Mouse (Mus musculus) layer of hippocampus, postnatal 10 days (tissue): Measurements from ENCODE around the gene Pp2d1. TPM values are rescaled to one million over a fixed set of nuclear protein-coding genes. Genes with fewer than 3 reads are reported as not detected.
A peak's percentile ranks its signal among the peaks of the same experiment; 100 is the strongest.

Experiments used
- DNase-seq, 2 experiments: peaks; one replicate each; pipeline ENCODE4 v3.0.0; 2021; ENCODE audit warnings: low spot score in 2 of 2
- total RNA-seq, 2 experiments: library from RNA; stranded (reverse); gene quantifications; 2 replicates each; pipeline ENCODE4 v1.2.3; 2021

Gene Pp2d1
- total RNA-seq, 2 experiments from 2014 or later = not detected

- peak; percentile 51 to 73 for DNase-seq
Measured at GRCm38 (mm10) chr17:53479604-53480041, 59.6 kb downstream of the Pp2d1 start.

DNA sequence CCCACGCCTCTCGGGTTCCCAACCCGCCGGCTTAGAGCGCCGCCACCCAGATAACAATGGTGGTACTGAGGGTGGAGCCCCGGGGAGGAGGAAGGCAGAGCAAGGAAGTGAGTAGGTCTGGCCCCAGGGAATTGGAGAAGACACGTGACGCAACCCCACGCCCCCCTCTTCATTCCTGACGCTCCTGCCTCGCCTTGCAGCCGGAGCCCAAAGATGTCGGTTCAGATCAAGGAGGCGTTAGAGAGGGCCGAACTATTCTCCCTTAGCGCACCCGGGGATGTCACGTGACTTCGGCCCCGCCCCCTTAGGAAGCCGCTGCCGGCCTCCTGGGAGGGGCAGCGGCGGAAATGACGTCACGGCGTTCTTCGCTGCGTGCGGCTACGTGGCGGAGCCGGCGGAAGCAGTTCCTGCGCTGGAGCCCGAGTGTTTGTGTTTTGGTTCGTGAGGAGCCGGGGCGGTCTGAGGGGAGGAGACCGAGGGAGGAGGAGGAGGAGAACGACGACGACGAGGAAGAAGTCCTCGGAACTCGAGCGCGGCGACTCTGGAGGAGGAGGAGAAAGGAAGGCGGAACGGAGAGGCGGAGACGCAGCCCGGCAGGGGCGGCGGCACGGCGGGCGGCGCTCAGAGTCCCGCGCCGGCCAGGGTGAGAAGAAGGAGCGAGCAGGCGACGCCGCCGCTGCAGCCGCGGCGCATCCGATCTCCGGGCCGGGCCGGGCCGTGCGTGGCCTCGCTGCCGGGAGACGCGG, 60.2 kb downstream of the Pp2d1 start, which contains the start of gene Rab5a:
Gene Rab5a, plus strand, starts transcription at position 377 of the 746 bp plus-strand sequence.
- peak; percentile 99 for DNase-seq

DNA sequence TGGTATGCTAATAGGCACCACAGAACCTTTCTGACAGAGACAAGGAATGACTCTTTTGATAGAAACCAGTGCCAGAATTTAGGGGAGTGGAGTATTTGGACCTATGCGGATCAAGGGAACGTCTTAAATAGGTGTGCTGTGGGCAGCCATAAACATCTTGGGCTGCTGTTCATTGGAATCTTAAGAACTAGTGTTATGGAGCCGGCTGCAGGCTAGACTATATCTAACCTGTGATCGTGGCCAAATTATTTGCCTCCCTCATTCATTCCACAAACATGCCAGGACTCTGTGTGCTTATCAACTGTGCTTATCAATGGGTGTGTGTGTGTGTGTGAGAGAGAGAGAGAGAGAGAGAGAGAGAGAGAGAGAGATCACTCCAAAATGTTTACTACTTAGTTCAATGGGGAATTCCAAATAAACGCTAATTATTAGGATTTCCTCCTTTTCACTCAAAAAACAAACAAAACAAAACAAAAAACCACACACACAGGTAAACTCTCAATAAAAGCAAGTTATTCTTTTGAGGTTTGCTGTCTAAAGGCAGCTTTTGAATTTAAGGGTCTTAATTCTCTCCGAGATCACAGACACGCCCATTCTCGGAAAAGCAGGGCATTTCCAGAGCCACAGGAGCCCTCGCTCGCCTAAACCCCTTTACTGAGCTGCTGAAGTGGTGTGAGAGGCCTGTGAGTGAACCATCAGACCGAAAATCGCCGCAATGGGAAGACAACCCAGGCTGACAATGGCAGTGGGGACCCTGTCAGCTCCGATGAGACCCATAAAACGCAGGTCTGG, 61.0 kb downstream of the Pp2d1 start:
- no peak for DNase-seq

DNA sequence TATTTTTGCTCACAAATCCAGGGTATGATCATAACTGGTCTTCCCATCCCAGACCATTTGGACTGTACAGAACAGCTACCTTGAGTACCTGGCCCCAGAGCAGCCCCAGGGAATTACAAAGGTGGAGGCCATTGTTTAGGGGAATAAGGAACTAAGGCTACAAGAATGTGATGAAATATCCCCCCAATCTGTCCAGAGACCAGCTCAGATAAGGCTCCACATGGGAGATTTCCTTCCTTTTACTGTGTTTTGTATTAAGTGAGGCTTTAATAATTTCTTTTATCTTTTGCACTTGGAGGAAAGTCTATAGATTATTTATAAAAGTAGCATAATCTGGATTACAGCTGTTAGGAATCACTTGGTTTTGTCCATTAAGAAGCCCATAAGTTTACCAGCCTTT, 70.6 kb downstream of the Pp2d1 start:
- DNase-seq = no peak

DNA sequence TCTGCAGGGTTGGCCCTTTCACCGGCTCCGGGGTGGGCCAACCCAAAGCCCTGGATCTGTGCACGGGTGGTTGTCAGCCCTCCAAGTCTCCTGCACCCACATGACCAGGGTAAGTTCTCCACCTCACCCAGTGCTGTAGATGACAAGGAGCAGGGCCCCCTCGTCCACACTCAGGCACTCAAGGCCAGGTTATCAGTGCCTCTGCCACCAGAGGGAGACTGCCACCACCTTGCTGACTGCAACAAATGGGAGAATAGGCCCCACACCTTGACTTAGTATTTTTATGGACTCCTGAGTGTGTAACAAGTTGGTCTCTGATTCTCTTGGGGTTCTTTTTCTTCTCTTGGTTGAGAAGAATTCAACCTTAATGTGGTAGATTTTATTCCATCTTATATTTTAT, 73.7 kb downstream of the Pp2d1 start:
- no peak for DNase-seq

DNA sequence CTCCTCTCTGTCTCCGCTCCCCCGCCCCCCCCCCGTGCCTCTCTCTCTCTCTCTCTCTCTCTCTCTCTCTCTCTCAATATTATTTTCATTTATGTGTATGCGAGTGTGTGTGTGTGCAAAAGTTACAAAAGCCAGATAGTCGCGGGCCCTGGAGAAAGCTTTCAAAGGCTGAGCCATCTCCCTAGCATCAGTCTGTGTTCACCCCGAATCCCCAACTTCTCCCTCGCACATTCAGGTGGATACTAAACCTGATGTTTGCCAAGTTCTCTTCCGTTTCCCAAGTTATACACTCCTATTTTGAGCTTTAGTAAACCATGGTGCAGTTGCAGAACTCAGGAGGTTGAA, 75.8 kb downstream of the Pp2d1 start:
- no peak for DNase-seq

DNA sequence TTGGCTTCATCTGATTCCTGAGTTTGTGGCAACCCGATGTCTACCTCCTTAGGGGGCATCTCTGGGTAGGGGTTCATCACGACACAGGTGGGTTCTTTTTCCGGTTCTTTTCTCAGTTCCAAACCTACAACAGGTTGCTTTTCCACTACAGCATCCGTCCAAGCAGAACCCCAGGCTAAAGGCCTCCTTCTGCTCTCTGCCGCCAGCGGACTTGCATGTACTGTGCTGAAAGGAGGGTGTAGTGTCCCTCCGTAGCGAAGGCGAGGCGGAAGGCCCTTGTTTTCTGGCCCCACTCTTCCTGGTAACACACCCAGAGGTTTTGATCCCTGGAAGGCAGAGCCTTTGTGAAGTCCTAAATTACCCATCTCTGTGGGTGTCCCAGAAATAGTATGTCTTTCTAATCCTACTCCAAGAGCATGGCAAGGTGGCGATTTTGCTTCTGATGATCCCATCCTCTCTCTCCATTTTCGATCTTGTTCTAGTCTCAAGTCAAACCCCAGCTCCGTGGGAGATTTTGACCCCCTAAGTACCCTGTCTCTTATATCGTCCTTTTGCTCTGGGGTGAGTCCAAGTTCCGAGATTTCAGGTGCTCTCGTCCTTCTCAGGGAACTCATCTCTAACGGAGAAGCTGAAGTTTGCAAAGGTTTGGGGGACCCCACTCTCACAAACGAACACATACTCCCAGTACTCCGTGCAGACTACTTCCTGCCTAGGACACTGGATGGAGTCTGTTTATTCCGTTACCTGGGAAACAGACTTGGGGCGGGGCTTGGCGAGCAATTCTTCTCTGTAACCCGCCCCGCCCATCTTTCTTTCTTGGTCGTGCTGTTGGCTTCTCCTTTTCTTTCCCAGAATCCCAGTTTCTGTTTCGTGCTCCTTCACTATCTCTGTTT, 76.4 kb downstream of the Pp2d1 start, which contains the start of gene Efhb:
Gene Efhb, minus strand, starts transcription at position 719 of the 893 bp plus-strand sequence.
- peak; percentile 65 to 75 for DNase-seq

Other genes starting within 250 kb of the Pp2d1 start
- gene Efhb, start 76.1 kb downstream of the Pp2d1 start, total RNA-seq = 1 to 10 TPM in 1 of 2 experiments, under 1 TPM in 1; 0.89 to 1.3 TPM
- gene Rab5a, start 60.2 kb downstream of the Pp2d1 start, total RNA-seq = 100 to 1,000 TPM; 120 to 123 TPM
- gene Kat2b, start 27.4 kb upstream of the Pp2d1 start, total RNA-seq = 10 to 100 TPM; 14.1 to 14.6 TPM
- gene Sgo1, start 149.9 kb upstream of the Pp2d1 start, total RNA-seq = 1 to 10 TPM; 1.0 to 1.2 TPM